Mouse (Mus musculus) lung, embryonic 14.5 days (tissue): Measurements from ENCODE around the gene Ppp3ca. TPM values are rescaled to one million over a fixed set of nuclear protein-coding genes. Genes with fewer than 3 reads are reported as not detected.
A peak's percentile ranks its signal among the peaks of the same experiment; 100 is the strongest.

Source experiments
- ATAC-seq: fragments of 200-750 bp; cut with Nextera tagmentation; 2 replicates; pipeline ENCODE4 v1.8.0; 2017; ENCODE audit warnings: mild to moderate bottlenecking, moderate TSS enrichment, moderate library complexity; ENCODE audit not compliant: insufficient read depth
- DNase-seq: peaks from one replicate; pipeline ENCODE4 v3.0.0-alpha.2; 2015
- H3K27ac ChIP-seq: fragments of 300-500 bp; sonication (generic); 2 replicates; pipeline ENCODE4 v1.5.1; 2014; ENCODE audit warnings: low read depth, mild to moderate bottlenecking, moderate library complexity
- H3K27me3 ChIP-seq: fragments of 300-500 bp; sonication (generic); 2 replicates; pipeline ENCODE4 v1.6.1; 2014; ENCODE audit warnings: low read length, control low read depth; ENCODE audit not compliant: insufficient read depth
- H3K36me3 ChIP-seq: fragments of 300-500 bp; sonication (generic); 2 replicates; pipeline ENCODE4 v1.6.1; 2014; ENCODE audit warnings: control low read depth; ENCODE audit not compliant: insufficient read depth
- H3K4me1 ChIP-seq: fragments of 300-500 bp; sonication (generic); 2 replicates; pipeline ENCODE4 v1.6.1; 2014; ENCODE audit warnings: antibody characterized with exemption, control low read depth; ENCODE audit not compliant: insufficient read depth
- H3K4me2 ChIP-seq: fragments of 300-500 bp; sonication (generic); 2 replicates; pipeline ENCODE4 v1.6.1; 2014; ENCODE audit warnings: mild to moderate bottlenecking
- H3K4me3 ChIP-seq: fragments of 300-500 bp; sonication (generic); 2 replicates; pipeline ENCODE4 v1.5.1; 2014; ENCODE audit warnings: low read depth, low read length
- H3K9ac ChIP-seq: fragments of 300-500 bp; sonication (generic); 2 replicates; pipeline ENCODE4 v1.6.1; 2014
- H3K9me3 ChIP-seq: fragments of 300-500 bp; sonication (generic); 2 replicates; pipeline ENCODE4 v1.6.1; 2016; ENCODE audit warnings: low read depth, low read length, control low read depth
- CTCF ChIP-seq: IDR thresholded peaks from 2 replicates; pipeline ENCODE4 v1.5.1; 2016; ENCODE audit warnings: antibody characterized with exemption, low read depth
- WGBS: fragments of 180-500 bp; shearing (Covaris S2); extraction: QIAGEN DNeasy Blood & Tissue Kit; methylation state at CpG from one replicate; pipeline ENCODE4 v1.1.7; 2014; 5-methylcytosine and 5-hydroxymethylcytosine counted together
- polyA plus RNA-seq: library from polyadenylated mRNA; unstranded; fragments of >200 nt; fragmentation: Nextera tagmentation; extraction: Ambion mirVana; gene quantifications from 2 replicates; pipeline ENCODE4 v1.2.1, GENCODE M21; 2014

Gene Ppp3ca
- polyA plus RNA-seq, 1 experiment from 2014 or later = 74.1 TPM

DNA sequence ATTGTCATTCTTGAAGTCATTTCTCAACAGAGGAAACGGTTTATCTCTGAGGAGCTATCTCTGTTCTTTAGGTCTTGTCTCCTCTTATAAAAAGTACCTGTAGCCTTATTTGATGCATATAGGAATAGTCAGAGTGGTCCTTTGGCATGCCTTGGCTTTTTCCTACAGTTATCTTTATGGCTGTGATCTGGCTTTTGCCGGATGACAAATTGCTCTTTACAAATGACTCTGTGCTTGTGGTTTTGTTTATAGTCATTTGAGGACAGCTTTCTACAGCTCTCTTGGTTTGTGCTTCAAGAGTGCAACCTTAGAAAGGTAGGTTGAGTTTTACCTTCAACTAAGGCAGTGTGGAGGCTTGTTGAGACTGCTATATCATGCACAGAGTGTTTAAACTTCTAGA lies 3.4 kb downstream of the Ppp3ca start:
- no peaks in the 10 kb centered on the region for H3K36me3 ChIP-seq
- DNase-seq = no peak
- 67% methylated on average over 2 of the region's 2 CpGs for WGBS

DNA sequence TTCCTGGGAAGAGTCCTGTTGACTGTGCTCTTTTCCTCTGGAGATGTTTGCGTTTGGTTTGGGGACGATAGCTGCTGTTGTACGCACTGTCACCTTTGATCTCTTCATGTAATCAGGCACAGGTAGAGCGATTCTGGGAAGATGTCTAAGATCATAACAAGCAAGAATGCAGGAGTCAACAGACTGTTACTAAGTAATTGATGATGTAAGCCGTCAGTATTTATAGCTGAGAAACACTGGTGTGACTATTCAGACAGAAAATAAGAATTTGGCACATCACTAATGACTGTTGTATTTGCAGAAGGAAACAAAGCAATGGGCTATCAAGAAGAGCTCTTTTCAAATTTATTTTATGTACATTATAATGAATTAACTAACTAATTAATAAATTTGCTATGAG lies 4.6 kb downstream of the Ppp3ca start:
- ATAC-seq (no peak), DNase-seq (no peak)
- WGBS = 63% methylated on average over 5 of the region's 5 CpGs
- no peak overlapping the region for H3K4me2 ChIP-seq
- H3K4me1 ChIP-seq = 0 out of 2 replicates have a peak, but pooled peaks cover 3% of the 10 kb centered on the region
- no peak overlapping the region for H3K27ac ChIP-seq
- no peaks in the 10 kb centered on the region for H3K9me3 ChIP-seq
- H3K36me3 ChIP-seq = no peaks in the 10 kb centered on the region
- H3K27me3 ChIP-seq = no peaks in the 10 kb centered on the region
- H3K4me3 ChIP-seq = no peak overlapping the region
- no peak overlapping the region for H3K9ac ChIP-seq
- no peak for TF ChIP-seq CTCF

More for the DNA sequence above, 3.4 kb downstream of the Ppp3ca start:
- no peak for ATAC-seq
- no peak for TF ChIP-seq CTCF
- no peak overlapping the region for H3K4me3 ChIP-seq
- no peak overlapping the region for H3K4me2 ChIP-seq
- no peaks in the 10 kb centered on the region for H3K27me3 ChIP-seq
- H3K9ac ChIP-seq = no peak overlapping the region
- H3K27ac ChIP-seq = no peak overlapping the region
- H3K9me3 ChIP-seq = no peaks in the 10 kb centered on the region
- 0 out of 2 replicates have a peak, but pooled peaks cover 9% of the 10 kb centered on the region for H3K4me1 ChIP-seq

DNA sequence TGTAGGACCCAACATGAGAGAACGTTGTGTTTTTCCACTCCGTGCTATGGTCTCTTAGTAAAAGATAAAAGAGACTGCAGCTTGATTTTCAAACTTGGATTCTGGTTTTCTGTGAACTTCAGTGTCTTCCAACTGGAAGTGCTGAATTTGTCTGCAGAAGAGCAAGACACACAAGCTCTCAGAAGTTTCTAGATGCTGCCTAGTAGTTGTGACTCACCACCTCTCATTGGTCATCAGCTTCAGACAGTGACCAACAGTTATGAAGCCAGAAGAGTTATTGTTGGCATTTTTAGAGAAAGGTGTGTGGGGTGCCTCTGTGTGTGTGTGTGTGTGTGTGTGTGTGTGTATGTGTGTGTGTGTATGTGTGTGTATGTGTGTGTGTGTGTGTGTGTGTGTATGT lies 7.1 kb downstream of the Ppp3ca start:
- Histone ChIP-seq H3K4me1 (0 out of 2 replicates have a peak, but pooled peaks cover 3% of the 10 kb centered on the region), H3K27me3 (no peaks in the 10 kb centered on the region), H3K27ac (no peak overlapping the region), H3K36me3 (no peaks in the 10 kb centered on the region), H3K4me2 (no peak overlapping the region), H3K9me3 (no peaks in the 10 kb centered on the region), H3K9ac (no peak overlapping the region), H3K4me3 (no peak overlapping the region)
- DNase-seq = no peak
- 92% methylated on average over 2 of the region's 2 CpGs for WGBS
- TF ChIP-seq CTCF = no peak
- ATAC-seq = no peak

DNA sequence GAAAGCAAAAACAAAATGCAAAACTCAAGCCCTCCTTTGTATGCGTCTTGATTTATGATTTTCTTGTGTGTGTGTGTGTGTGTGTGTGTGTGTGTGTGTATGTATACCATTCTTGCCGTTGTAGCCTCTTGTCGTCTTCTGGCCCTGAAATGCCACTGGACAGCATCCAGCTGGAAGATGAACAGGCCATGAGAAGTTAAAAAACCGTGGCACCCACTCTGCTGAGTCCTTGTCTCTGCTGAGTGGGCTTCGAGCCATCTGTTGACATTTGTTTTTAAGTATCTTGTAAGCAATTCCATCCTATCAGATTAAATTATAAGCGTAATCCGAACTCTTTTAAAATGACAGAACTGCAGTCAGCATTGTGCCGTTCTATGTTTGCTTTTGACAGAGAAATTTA lies 8.5 kb downstream of the Ppp3ca start:
- H3K27ac ChIP-seq = no peak overlapping the region
- H3K4me1 ChIP-seq = 0 out of 2 replicates have a peak, but pooled peaks cover 2% of the 10 kb centered on the region
- no peak for TF ChIP-seq CTCF
- 27% methylated on average over 8 of the region's 8 CpGs for WGBS
- H3K9ac ChIP-seq = no peak overlapping the region
- no peak overlapping the region for H3K4me2 ChIP-seq
- ATAC-seq (peak; percentile 66), DNase-seq (peak; percentile 85)
- H3K4me3 ChIP-seq = no peak overlapping the region
- H3K9me3 ChIP-seq = no peaks in the 10 kb centered on the region
- no peaks in the 10 kb centered on the region for H3K36me3 ChIP-seq
- H3K27me3 ChIP-seq = no peaks in the 10 kb centered on the region

DNA sequence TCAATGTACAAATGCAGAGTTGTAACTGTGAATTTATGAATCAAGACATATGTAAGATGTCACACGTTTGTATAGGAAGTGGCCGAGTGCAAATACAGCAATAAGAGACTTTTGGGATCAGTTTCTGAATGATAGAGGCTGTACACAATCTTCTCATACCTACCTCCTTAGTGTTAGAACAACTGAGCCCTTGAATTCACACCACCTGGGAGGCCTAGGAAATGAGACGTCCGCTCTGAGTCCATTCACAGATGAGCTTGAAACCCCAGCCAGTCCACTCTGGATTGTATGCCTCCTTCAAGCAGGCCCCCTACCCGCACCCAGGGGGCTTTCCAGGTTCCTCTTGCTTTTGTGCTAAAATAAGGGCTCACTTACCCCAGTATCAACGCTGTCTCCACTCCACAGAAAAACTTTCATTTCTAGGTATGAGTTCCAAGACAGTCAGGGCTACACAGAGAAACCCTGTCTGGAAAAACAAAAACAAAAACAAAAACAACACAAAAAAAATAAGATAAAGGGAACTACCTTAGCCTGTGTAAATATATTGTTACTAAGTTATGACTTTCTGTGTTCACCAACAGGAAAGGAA lies 10.1 kb downstream of the Ppp3ca start:
- 66% methylated on average over 6 of the region's 6 CpGs for WGBS

DNA sequence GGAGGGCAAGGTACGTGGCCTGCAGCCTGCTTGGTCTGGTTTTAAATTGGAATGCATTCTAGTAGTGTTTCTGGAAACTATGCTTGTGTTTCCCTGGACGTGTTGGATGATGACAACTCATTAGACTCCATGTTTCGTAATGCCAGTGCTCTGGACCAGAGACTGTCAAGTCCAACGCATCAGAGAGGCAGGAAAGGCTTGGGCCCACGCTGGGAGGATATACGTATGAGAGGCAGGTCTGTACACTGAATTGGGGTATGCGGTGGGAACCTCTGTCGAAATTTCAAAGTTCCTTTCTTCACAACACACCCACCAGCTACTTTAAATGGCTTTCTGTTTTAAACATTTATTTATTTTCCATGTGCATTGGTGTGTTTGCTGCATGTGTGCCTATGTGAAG lies 12.3 kb downstream of the Ppp3ca start:
- peaks cover 7% of the 10 kb centered on the region; the same call in 1 of the 2 replicates for H3K4me1 ChIP-seq
- H3K4me2 ChIP-seq = no peak overlapping the region
- H3K4me3 ChIP-seq = no peak overlapping the region
- no peak for DNase-seq
- H3K27ac ChIP-seq = no peak overlapping the region
- ATAC-seq = no peak
- no peaks in the 10 kb centered on the region for H3K9me3 ChIP-seq
- no peaks in the 10 kb centered on the region for H3K27me3 ChIP-seq
- H3K36me3 ChIP-seq = no peaks in the 10 kb centered on the region
- no peak overlapping the region for H3K9ac ChIP-seq
- no peak for TF ChIP-seq CTCF
- 73% methylated on average over 8 of the region's 8 CpGs for WGBS

More for the DNA sequence above, 10.1 kb downstream of the Ppp3ca start:
- DNase-seq (no peak), ATAC-seq (no peak)
- Histone ChIP-seq H3K4me2 (no peak overlapping the region), H3K9me3 (no peaks in the 10 kb centered on the region), H3K27ac (no peak overlapping the region), H3K4me3 (no peak overlapping the region), H3K9ac (no peak overlapping the region), H3K36me3 (no peaks in the 10 kb centered on the region), H3K4me1 (peaks cover 7% of the 10 kb centered on the region; the same call in 1 of the 2 replicates), H3K27me3 (no peaks in the 10 kb centered on the region)
- no peak for TF ChIP-seq CTCF

DNA sequence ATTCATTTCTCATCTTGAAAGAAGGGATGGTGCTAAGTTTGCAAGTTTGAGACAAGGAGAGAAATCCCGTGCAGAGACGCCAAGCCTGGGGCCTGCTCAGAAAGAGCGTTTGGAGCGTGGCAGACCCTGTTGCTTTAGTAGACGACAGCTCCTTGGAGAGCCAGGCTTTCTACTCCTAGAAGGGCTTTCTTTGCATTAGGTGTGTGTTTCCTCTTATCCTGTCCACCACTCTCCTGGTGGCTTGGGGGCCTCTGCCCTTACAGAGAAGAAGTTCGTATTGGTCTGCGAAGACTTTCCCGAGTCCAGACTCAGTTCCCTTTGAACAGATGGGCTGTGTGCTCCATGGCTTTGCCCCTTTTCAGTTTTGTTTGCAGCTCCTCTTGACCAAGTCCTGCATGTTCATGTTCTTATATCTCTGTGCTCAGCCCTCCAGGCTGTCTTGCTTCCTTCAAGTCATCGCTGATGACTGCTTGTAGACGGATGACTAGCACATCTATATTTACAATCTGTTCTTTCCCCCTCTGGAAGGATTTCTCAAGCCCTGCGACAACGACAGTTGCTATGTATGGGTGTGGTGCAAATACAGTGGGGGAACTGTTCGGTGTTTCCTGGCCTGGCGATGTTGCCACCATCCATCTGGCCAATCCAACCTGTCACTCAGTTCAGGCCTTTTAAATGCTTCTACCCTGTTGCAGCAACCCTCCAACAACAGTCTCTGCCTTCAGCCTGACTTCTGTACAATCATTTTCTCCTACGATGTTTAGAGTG lies 14.5 kb downstream of the Ppp3ca start:
- Histone ChIP-seq H3K27ac (no peak overlapping the region), H3K9me3 (no peaks in the 10 kb centered on the region), H3K4me2 (no peak overlapping the region), H3K27me3 (no peaks in the 10 kb centered on the region), H3K9ac (no peak overlapping the region), H3K4me3 (no peak overlapping the region), H3K4me1 (peaks cover 10% of the 10 kb centered on the region), H3K36me3 (no peaks in the 10 kb centered on the region)
- 60% methylated on average over 15 of the region's 15 CpGs for WGBS
- no peak for ATAC-seq
- peak; percentile 49 for DNase-seq
- no peak for TF ChIP-seq CTCF
